Mouse (Mus musculus): ENCODE measurements at regions not wholly inside any gene's neighbourhood (a gene's known extent, or its start where the extent isn't known, plus 50 kb on each side); places are given as distances from the start of the nearest gene placed in this dataset.
"Not testable (repeated sequence)": the region's sequence is repeated elsewhere in the genome, so short reads cannot be mapped to it uniquely, and the experiment has no call there.

- DNase-seq (ENCODE audit: low spot score) (peak; percentile 36), ATAC-seq (ENCODE audit: insufficient read depth, low FRiP score, low TSS enrichment) (no peak)
- Histone ChIP-seq H3K4me3 (ENCODE audit: low read depth, low read length) (no peak overlapping the region), H3K27ac (ENCODE audit: low read depth, low read length) (no peak overlapping the region), H3K9me3 (ENCODE audit: control insufficient read depth, low read length) (no peaks in the 10 kb centered on the region), H3K4me1 (ENCODE audit: control insufficient read depth, insufficient read depth, low read length) (no peaks in the 10 kb centered on the region), H3K27me3 (ENCODE audit: control insufficient read depth, insufficient read depth, low read length) (no peaks in the 10 kb centered on the region), H3K36me3 (ENCODE audit: control insufficient read depth, insufficient read depth, low read length) (no peaks in the 10 kb centered on the region), H3K4me2 (ENCODE audit: low read depth) (no peak overlapping the region), H3K9ac (ENCODE audit: low read length) (no peak overlapping the region)
- 42% methylated on average over 9 of the region's 9 CpGs for WGBS
These were observed 167.2 kb downstream of the Csl start for GRCm38 (mm10) chr10:99592220-99592619.

- 90% methylated on average over 14 of the region's 14 CpGs for WGBS
These were observed 163.8 kb downstream of the Csl start for GRCm38 (mm10) chr10:99595659-99596058.

GRCm38 (mm10) chr10:99599142-99600120 lies 160.0 kb downstream of the Csl start:
- WGBS, result 56% methylated on average over 22 of the region's 34 CpGs
- Histone ChIP-seq H3K9ac (ENCODE audit: low read length) (peak overlapping the region; percentile 15; the same call in 1 of the 2 replicates), H3K4me3 (ENCODE audit: low read depth, low read length) (peak overlapping the region; percentile 23), H3K4me2 (ENCODE audit: low read depth) (peak overlapping the region; percentile 42)
- not testable (repeated sequence) for DNase-seq (ENCODE audit: low spot score); H3K4me1 ChIP-seq (ENCODE audit: control insufficient read depth, insufficient read depth, low read length); H3K27ac ChIP-seq (ENCODE audit: low read depth, low read length); H3K9me3 ChIP-seq (ENCODE audit: control insufficient read depth, low read length); H3K36me3 ChIP-seq (ENCODE audit: control insufficient read depth, insufficient read depth, low read length); H3K27me3 ChIP-seq (ENCODE audit: control insufficient read depth, insufficient read depth, low read length)
- peak; percentile 50 for ATAC-seq (ENCODE audit: insufficient read depth, low FRiP score, low TSS enrichment)

More at GRCm38 (mm10) chr10:99595659-99596058, 163.8 kb downstream of the Csl start:
- no peak for ATAC-seq (ENCODE audit: insufficient read depth, low FRiP score, low TSS enrichment)
- H3K4me1 ChIP-seq (ENCODE audit: control insufficient read depth, insufficient read depth, low read length), result no peaks in the 10 kb centered on the region
- no peak overlapping the region for H3K4me3 ChIP-seq (ENCODE audit: low read depth, low read length)
- H3K9me3 ChIP-seq (ENCODE audit: control insufficient read depth, low read length), result no peaks in the 10 kb centered on the region
- H3K9ac ChIP-seq (ENCODE audit: low read length), result no peak overlapping the region
- no peak for DNase-seq (ENCODE audit: low spot score)
- no peak overlapping the region for H3K4me2 ChIP-seq (ENCODE audit: low read depth)
- no peaks in the 10 kb centered on the region for H3K27me3 ChIP-seq (ENCODE audit: control insufficient read depth, insufficient read depth, low read length)
- H3K27ac ChIP-seq (ENCODE audit: low read depth, low read length), result no peak overlapping the region
- no peaks in the 10 kb centered on the region for H3K36me3 ChIP-seq (ENCODE audit: control insufficient read depth, insufficient read depth, low read length)

- 85% methylated on average over 5 of the region's 5 CpGs for WGBS
- H3K4me1 ChIP-seq (ENCODE audit: control insufficient read depth, insufficient read depth, low read length), result no peaks in the 10 kb centered on the region
- H3K9me3 ChIP-seq (ENCODE audit: control insufficient read depth, low read length), result no peaks in the 10 kb centered on the region
These were observed 157.1 kb downstream of the Csl start for GRCm38 (mm10) chr10:99602331-99602730.

GRCm38 (mm10) chr10:99604172-99604571 lies 155.3 kb downstream of the Csl start:
- Histone ChIP-seq H3K4me1 (ENCODE audit: control insufficient read depth, insufficient read depth, low read length) (no peaks in the 10 kb centered on the region), H3K4me2 (ENCODE audit: low read depth) (no peak overlapping the region), H3K4me3 (ENCODE audit: low read depth, low read length) (no peak overlapping the region), H3K9ac (ENCODE audit: low read length) (no peak overlapping the region), H3K27ac (ENCODE audit: low read depth, low read length) (no peak overlapping the region), H3K9me3 (ENCODE audit: control insufficient read depth, low read length) (no peaks in the 10 kb centered on the region), H3K27me3 (ENCODE audit: control insufficient read depth, insufficient read depth, low read length) (no peaks in the 10 kb centered on the region), H3K36me3 (ENCODE audit: control insufficient read depth, insufficient read depth, low read length) (no peaks in the 10 kb centered on the region)
- DNase-seq (ENCODE audit: low spot score), result no peak
- no peak for ATAC-seq (ENCODE audit: insufficient read depth, low FRiP score, low TSS enrichment)
- WGBS, result 96% methylated on average over 1 of the region's 1 CpGs

More at GRCm38 (mm10) chr10:99602331-99602730, 157.1 kb downstream of the Csl start:
- Histone ChIP-seq H3K4me2 (ENCODE audit: low read depth) (no peak overlapping the region), H3K27ac (ENCODE audit: low read depth, low read length) (no peak overlapping the region), H3K36me3 (ENCODE audit: control insufficient read depth, insufficient read depth, low read length) (no peaks in the 10 kb centered on the region), H3K9ac (ENCODE audit: low read length) (no peak overlapping the region), H3K4me3 (ENCODE audit: low read depth, low read length) (no peak overlapping the region), H3K27me3 (ENCODE audit: control insufficient read depth, insufficient read depth, low read length) (no peaks in the 10 kb centered on the region)
- no peak for DNase-seq (ENCODE audit: low spot score)
- ATAC-seq (ENCODE audit: insufficient read depth, low FRiP score, low TSS enrichment), result no peak

- Histone ChIP-seq H3K9ac (ENCODE audit: low read length) (no peak overlapping the region), H3K4me1 (ENCODE audit: control insufficient read depth, insufficient read depth, low read length) (no peaks in the 10 kb centered on the region), H3K4me2 (ENCODE audit: low read depth) (no peak overlapping the region), H3K27ac (ENCODE audit: low read depth, low read length) (no peak overlapping the region), H3K36me3 (ENCODE audit: control insufficient read depth, insufficient read depth, low read length) (no peaks in the 10 kb centered on the region), H3K9me3 (ENCODE audit: control insufficient read depth, low read length) (0 out of 2 replicates have a peak, but pooled peaks cover 2% of the 10 kb centered on the region), H3K4me3 (ENCODE audit: low read depth, low read length) (no peak overlapping the region), H3K27me3 (ENCODE audit: control insufficient read depth, insufficient read depth, low read length) (no peaks in the 10 kb centered on the region)
- DNase-seq (ENCODE audit: low spot score) (no peak), ATAC-seq (ENCODE audit: insufficient read depth, low FRiP score, low TSS enrichment) (no peak)
- WGBS, result 92% methylated on average over 10 of the region's 10 CpGs
These were observed 151.0 kb downstream of the Csl start for GRCm38 (mm10) chr10:99608477-99608876.

GRCm38 (mm10) chr10:99609420-99609819 lies 150.0 kb downstream of the Csl start:
- H3K9me3 ChIP-seq (ENCODE audit: control insufficient read depth, low read length), result 0 out of 2 replicates have a peak, but pooled peaks cover 2% of the 10 kb centered on the region
- WGBS, result 95% methylated on average over 3 of the region's 3 CpGs
- no peak overlapping the region for H3K9ac ChIP-seq (ENCODE audit: low read length)
- H3K4me1 ChIP-seq (ENCODE audit: control insufficient read depth, insufficient read depth, low read length), result no peaks in the 10 kb centered on the region
- H3K27me3 ChIP-seq (ENCODE audit: control insufficient read depth, insufficient read depth, low read length), result no peaks in the 10 kb centered on the region
- no peaks in the 10 kb centered on the region for H3K36me3 ChIP-seq (ENCODE audit: control insufficient read depth, insufficient read depth, low read length)
- H3K27ac ChIP-seq (ENCODE audit: low read depth, low read length), result no peak overlapping the region
- no peak overlapping the region for H3K4me3 ChIP-seq (ENCODE audit: low read depth, low read length)
- H3K4me2 ChIP-seq (ENCODE audit: low read depth), result no peak overlapping the region
- DNase-seq (ENCODE audit: low spot score), result no peak
- ATAC-seq (ENCODE audit: insufficient read depth, low FRiP score, low TSS enrichment), result no peak

GRCm38 (mm10) chr10:99610890-99611289 lies 148.6 kb downstream of the Csl start:
- DNase-seq (ENCODE audit: low spot score) (no peak), ATAC-seq (ENCODE audit: insufficient read depth, low FRiP score, low TSS enrichment) (no peak)
- 93% methylated on average over 4 of the region's 4 CpGs for WGBS
- H3K9ac ChIP-seq (ENCODE audit: low read length), result no peak overlapping the region
- H3K36me3 ChIP-seq (ENCODE audit: control insufficient read depth, insufficient read depth, low read length), result no peaks in the 10 kb centered on the region
- H3K9me3 ChIP-seq (ENCODE audit: control insufficient read depth, low read length), result 0 out of 2 replicates have a peak, but pooled peaks cover 2% of the 10 kb centered on the region
- H3K4me1 ChIP-seq (ENCODE audit: control insufficient read depth, insufficient read depth, low read length), result no peaks in the 10 kb centered on the region
- no peak overlapping the region for H3K4me3 ChIP-seq (ENCODE audit: low read depth, low read length)
- H3K4me2 ChIP-seq (ENCODE audit: low read depth), result no peak overlapping the region
- no peaks in the 10 kb centered on the region for H3K27me3 ChIP-seq (ENCODE audit: control insufficient read depth, insufficient read depth, low read length)
- H3K27ac ChIP-seq (ENCODE audit: low read depth, low read length), result no peak overlapping the region
